Mouse (Mus musculus) cerebellum, adult 8-10 months (tissue): ENCODE results near the gene Gm17018.

ENCODE experiments used
- DNase-seq: peaks from one replicate; pipeline ENCODE4 v3.0.0; 2022

The Gm17018 gene

DNA sequence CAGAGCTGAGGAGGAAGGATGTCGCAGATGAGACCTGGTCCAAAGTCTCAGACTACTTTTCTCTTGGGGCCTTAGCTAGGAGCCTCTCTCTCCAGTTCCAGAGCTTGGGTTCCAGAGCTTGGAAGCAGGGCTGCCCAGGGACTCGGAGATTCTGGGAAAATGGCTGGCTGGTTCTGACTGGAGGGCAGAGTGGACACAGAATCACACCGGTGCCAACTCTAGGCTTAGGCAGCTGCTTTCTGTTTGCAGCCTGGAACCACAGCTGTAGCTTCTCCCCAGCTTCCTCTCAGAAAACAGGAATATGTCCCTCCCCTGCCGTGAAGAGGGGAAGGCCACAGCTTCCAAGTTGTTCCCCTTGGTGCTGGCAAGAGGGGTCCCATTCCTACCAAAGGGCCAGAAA, 10.5 kb upstream of the Gm17018 start:
- DNase-seq, result no peak

GRCm38 (mm10) chr19:45552187-45552586, 8.2 kb upstream of the Gm17018 start:
- no peak for DNase-seq

DNA sequence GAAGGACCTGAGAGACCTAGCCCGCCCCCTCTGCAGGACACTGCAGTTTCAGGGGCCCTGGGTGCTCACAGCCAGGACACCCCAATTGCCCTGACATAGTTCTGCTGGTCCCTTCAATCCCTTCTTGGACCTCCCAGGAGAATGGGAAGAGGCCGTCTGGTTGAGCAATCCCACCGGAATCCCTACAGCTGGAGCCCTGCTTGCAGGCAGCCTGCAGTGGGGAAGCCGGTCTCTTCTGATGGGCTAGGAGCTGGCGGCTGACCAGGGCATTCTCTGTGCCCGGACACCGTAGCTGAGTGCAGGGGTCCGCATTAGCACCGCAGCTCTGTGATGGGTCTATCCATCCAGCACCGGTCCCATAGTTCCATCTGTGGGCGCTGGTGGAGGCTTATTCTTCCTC, 6.3 kb upstream of the Gm17018 start:
- no peak for DNase-seq

DNA sequence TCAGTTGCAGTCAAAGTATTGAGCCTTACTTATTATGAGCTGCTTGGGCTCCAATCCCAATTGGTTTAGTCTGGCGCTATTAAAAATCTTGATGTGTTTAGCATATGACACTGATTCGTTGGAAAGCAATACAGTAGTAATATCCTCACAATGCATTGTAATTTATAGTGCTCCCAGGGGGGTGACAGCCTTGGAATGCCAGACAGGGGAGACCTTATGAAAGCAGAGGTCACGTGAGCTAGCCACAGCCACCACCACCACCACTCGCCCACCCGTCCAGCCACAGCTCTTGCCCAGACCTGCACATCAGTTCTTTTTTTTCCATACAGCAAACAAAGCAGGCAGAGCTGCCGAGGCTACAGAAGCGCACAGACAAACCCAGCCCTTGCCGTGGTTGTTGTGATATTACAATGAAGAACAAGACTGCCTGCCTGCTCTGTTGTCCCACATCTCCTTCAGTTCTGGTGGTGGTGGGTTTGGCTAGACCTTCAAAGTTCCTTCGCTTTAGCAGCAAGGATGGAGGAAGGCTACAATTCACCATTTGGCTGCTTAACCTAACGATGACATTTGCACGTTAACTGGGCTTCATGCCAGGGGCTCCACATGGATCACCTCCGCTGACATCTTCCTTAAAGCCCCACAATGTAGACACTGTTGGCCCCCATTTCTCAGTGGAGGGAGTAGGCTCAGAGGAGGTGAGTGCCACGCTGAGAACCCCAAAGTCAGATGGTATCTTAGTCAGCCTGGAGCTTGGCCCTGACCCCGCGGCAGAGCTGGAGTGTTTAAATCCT, 5.7 kb downstream of the Gm17018 start:
- peak; percentile 38 for DNase-seq

GRCm38 (mm10) chr19:45567367-45567766, 7.0 kb downstream of the Gm17018 start:
- DNase-seq, result no peak

GRCm38 (mm10) chr19:45573033-45573432, 12.6 kb downstream of the Gm17018 start:
- no peak for DNase-seq

DNA sequence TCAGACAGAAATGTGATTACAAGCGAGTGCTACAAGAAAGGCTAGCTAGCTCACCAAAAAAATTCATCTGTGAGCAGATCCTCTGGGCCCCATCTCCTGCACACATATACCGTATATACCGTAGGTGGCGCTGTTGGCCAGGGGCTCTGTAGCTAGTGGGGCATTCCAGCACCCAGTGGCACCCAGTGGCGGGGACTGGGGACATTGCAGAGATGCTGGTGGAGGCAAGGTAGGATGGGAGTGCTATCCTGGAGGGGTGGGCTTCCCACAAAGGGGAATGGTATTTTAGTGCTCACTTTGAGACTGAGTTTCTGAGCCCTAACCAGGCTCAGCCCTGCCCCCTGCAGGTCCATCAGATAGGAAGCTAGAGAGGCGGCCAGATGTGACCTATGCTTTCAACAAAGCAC, 13.4 kb downstream of the Gm17018 start:
- DNase-seq, result peak; percentile 72

GRCm38 (mm10) chr19:45574339-45574898, 14.0 kb downstream of the Gm17018 start:
- no peak for DNase-seq

- no peak for DNase-seq
Observed at GRCm38 (mm10) chr19:45574941-45575631, 14.7 kb downstream of the Gm17018 start.

DNA sequence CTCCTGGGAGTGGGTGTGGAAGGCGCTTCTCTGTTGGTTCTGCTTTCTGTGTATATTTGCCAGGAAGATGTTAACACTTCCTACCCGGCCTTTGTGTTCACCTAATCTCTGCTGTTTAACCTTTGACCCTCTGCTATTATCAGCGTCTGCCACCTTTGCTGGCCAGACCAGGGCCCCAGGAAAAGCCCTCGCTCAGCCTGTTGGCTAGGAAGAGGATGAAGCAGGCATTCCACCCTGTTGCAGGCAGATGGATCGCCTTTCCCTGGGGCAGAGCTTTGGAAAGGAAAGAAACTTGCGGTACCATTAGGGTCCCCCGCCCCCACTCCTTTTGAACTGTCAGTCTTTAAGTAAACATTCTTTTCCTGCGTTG, 15.2 kb downstream of the Gm17018 start:
- DNase-seq, result no peak

GRCm38 (mm10) chr19:45577141-45577750, 16.8 kb downstream of the Gm17018 start:
- no peak for DNase-seq

DNA sequence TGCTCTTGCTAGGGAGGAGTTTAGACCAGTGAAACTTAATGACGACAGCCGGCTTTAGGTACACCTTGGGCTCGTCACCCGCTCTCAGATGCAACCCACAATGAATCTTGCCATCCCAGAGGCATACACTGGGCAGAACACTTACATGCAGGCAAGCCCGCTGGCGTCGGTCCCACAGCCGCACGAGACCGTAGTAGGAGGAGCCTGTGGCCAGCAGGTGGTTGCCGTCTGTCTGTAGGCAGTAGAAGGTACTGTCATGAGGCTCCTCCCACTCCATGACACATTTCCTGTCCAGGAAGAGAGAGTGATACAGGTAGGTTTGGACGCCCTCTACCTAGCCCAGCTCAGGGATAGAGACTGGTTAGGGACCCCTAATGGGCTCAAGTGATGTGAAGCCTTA, 18.6 kb downstream of the Gm17018 start:
- DNase-seq, result no peak

GRCm38 (mm10) chr19:45579416-45579815, 19.0 kb downstream of the Gm17018 start:
- DNase-seq, result no peak

- no peak for DNase-seq
Observed at GRCm38 (mm10) chr19:45580235-45580634, 19.8 kb downstream of the Gm17018 start.

DNA sequence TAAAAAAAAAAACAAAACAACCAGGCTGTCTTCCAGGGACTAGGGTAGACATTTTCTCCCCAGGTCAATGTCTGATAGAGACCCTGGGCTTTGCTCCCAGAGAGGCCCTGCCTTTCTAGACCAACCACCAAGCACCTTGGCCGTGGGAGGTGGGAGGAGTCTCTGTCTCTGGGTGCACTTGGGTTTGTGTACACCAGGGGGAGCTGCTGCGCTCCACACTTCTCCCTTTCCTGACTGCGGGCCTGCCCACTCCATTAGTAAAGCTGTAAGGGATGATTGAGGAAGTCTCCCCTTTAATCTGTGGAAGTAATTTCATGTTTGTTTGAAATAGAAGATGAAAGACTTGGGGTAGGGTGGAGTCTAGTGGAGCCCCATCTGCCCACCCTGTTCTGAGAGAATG, 20.8 kb downstream of the Gm17018 start:
- no peak for DNase-seq

DNA sequence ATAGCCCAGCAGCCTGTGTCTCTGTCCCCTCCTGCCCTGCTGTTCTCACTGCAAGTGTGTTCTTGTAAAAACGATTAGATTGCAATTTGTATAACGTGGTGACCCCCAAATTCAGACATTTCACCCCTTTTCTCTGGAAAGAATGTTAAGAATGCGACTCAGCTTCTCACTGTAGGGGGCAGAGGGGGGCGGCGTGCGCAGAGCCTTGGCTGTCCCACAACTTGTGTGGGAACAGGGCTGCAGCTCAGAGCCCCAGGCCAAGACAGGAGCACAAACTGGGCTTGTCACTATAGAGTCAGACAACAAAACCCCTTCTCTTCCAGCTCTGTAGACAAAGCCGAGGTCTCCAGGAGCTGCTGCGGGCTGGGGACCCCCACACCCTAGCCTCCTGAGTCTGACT, 21.7 kb downstream of the Gm17018 start:
- DNase-seq, result no peak

- DNase-seq, result no peak
Observed at GRCm38 (mm10) chr19:45583136-45583535, 22.7 kb downstream of the Gm17018 start.

DNA sequence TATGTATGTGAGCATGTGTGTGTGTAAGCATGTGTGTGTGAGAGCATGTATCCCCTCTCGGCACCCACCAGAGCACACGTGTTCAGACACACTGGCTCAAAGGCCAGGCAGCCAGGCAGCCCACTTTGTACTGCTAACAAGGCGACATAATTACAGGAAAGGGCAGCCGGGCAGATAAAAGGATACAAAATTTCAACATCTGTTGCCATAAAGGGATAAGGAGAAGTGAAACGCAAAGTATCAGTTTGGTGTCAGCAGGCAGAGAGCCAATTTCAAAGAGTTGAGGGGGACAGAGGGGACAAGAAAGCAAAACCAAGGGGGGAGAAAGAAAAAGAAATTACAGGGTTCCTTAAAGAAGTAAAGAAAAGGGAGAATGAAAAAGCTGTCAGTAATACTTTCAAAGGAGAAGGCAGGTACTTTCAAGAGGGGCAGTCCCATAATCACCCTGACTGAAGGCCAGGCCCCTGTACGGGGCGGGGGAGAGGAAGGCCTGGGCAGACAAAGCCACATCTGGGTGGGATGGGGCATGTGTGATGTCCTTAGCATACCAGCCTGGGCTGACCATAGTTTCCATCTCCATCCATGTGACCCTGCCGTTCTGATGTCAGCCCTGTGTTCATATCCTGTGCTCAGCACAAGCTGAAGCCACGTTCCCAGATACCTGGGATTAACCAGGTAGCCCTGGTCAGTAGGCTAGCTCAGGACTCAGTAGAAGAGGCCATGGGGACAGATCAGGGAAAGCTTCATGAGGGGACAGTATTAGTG, 24.6 kb downstream of the Gm17018 start:
- DNase-seq, result no peak

DNA sequence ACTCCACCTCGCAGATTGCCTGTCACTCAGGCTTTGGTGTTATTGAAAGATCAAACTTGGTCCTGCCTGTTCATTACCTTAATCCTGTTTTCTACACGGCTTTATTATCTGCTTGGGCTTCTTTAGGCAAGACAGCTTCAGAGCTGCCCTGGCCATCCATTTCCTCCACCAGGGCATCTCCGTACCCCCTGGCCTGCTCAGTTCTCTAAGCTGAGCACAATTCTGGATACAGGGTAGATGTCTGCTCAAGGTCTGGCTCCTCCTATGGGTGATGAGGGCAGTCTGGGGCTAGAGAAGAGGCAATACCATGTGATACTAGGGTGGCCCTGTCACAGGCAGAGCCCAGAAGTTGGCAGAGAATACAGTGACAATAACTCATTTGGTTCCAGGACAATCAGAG, 26.4 kb downstream of the Gm17018 start:
- no peak for DNase-seq

- no peak for DNase-seq
Observed at GRCm38 (mm10) chr19:45587509-45588292, 27.3 kb downstream of the Gm17018 start.

DNA sequence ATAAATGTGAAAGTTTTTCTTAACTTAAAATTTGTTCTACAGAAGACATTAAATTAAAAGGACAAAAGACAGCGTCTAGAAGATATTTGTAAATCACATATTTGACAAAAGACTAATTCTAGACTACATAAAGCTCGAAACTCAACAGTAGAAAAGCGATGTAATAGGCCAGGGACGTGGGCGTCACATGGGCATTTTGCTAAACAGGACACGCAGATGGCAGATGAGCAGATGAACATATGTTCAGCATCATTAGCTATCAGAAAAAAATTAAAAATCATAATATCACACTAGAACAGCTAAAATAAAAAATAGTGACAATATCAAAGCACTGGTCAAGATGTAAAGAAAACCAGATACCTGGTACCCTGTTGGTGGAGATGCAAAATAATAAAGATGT, 29.3 kb downstream of the Gm17018 start:
- no peak for DNase-seq

DNA sequence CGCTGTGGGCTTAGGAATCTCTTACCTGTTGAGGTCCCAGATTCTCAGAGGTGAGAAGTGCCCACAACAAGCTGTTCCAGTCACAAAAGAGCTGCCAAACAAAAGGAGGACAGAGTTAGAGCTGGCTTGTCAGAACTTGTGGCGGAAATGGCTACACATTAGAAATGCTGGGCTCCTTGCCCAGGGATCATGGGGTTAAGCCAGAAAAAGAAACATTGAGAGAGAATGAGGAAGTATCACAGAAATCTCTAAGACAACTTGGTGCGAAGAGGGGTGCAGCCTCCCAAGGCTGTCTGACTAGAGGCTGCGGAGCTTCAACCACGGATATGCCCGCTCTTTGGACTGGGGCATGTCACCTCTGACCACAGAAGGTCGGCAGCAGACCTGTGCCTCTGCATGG, 31.3 kb downstream of the Gm17018 start:
- peak; percentile 33 for DNase-seq
